Comparison of ENCODE assay signal across 32 mouse cellular contexts in the genomic region with DNA sequence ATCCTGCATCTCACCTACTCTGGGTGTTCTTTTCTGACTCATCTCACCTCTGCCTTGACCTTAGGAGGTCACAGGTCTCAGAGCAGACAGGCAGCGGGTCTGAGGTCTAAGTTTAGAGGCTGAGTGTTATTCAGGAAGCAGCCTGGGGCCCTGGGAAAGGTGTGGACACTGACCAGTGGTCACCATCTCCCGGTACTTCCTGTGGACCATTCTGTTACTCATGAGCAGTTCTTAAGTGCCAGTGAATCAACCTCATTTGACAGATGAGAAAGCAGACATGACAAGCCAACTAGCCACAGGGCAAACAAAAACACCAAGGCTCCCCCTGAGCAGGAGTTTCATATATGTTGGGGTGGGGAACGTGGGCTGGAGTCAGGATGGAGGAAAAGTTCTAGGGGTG. TPM values are rescaled to one million over a fixed set of nuclear protein-coding genes. Genes with fewer than 3 reads are reported as not detected.
"Had no signal": no experiment of that assay in that cellular context is flagged by ENCODE, and none has a peak within 500 bp of the region (broad histone marks: within the 10 kb centered on the region; RNA-seq: fewer than 3 reads in every experiment).

No protein-coding gene starts in this region.

- H3K27me3 ChIP-seq: kidney, embryonic 15.5 days; limb, embryonic 15.5 days; stomach, embryonic 15.5 days had no signal

- DNase-seq: kidney, adult 8-10 months; kidney, postnatal 10 days; kidney, postnatal 36 days; layer of hippocampus, postnatal 36 days; liver, postnatal 0 days; lung, embryonic 14.5 days; right cerebral cortex, adult 18-20 months; right cerebral cortex, postnatal 14 days; right cerebral cortex, postnatal 4 days; thymus, adult 18-20 months; thymus, postnatal 36 days had no signal

- H3K27ac ChIP-seq: kidney, embryonic 15.5 days; left cerebral cortex, adult 2 months; limb, embryonic 12.5 days; limb, embryonic 15.5 days; liver, embryonic 14.5 days; macrophage; midbrain, embryonic 10.5 days; midbrain, embryonic 13.5 days; stomach, embryonic 15.5 days had no signal

- H3K36me3 ChIP-seq: kidney, embryonic 15.5 days; limb, embryonic 12.5 days; limb, embryonic 15.5 days; midbrain, embryonic 10.5 days; midbrain, embryonic 13.5 days; stomach, embryonic 15.5 days had no signal

- H3K9ac ChIP-seq: kidney, embryonic 15.5 days; limb, embryonic 12.5 days; limb, embryonic 15.5 days; liver, embryonic 14.5 days; liver, postnatal 0 days; lung, embryonic 14.5 days; midbrain, embryonic 13.5 days; stomach, embryonic 15.5 days had no signal

- H3K9me3 ChIP-seq: kidney, embryonic 15.5 days; limb, embryonic 15.5 days; midbrain, embryonic 10.5 days; midbrain, embryonic 13.5 days; stomach, embryonic 15.5 days had no signal

- H3K4me3 ChIP-seq: kidney, embryonic 15.5 days; left cerebral cortex, adult 2 months; limb, embryonic 12.5 days; limb, embryonic 15.5 days; megakaryocyte, embryonic 14.5 days; midbrain, embryonic 10.5 days; midbrain, embryonic 13.5 days; stomach, embryonic 15.5 days had no signal

- ATAC-seq: liver, postnatal 0 days; lung, postnatal 0 days; midbrain, embryonic 13.5 days; midbrain, embryonic 16.5 days had no signal

RNA-seq across cellular contexts. Expression of gene 1600014C23Rik, which starts 38.9 kb away (rescaled TPM):
- total RNA-seq: layer of hippocampus, adult 8-10 months; layer of hippocampus, postnatal 10 days; layer of hippocampus, postnatal 36 days; left cerebral cortex, adult 2 months; left cerebral cortex, postnatal 10 days; left cerebral cortex, postnatal 36 days; monocyte, adult 5-6 weeks had no signal
- polyA plus RNA-seq: limb, embryonic 12.5 days; limb, embryonic 15.5 days; liver, embryonic 11.5 days; liver, embryonic 14.5 days; liver, postnatal 0 days; lung, embryonic 14.5 days; lung, postnatal 0 days; macrophage; midbrain, embryonic 13.5 days; midbrain, embryonic 16.5 days; neural tube, embryonic 11.5 days; neural tube, embryonic 14.5 days; stomach, embryonic 15.5 days; urinary bladder, adult 2 months had no signal
